Mouse (Mus musculus) left cerebral cortex, postnatal 4 days (tissue): ENCODE data around the gene Olfml2b. TPM values are rescaled to one million over a fixed set of nuclear protein-coding genes. Genes with fewer than 3 reads are reported as not detected.

Experiments used
- DNase-seq: peaks from one replicate; pipeline ENCODE4 v3.0.0-alpha.2; 2022
- intact Hi-C: fragments of 180-260 bp; cut with DNase I; formaldehyde crosslinking; loops from one replicate; pipeline ENCODE4 v1.15.1; 2025
- total RNA-seq, 2 experiments: library from RNA; stranded (reverse); gene quantifications; 2 replicates each; pipeline ENCODE4 v1.2.3; 2021

Olfml2b gene
- total RNA-seq, 2 experiments from 2014 or later = 7.3 to 7.4 TPM

- intact Hi-C loops = no loop called here
- no peak for DNase-seq
Observed at GRCm38 (mm10) chr1:170728524-170728923, 84.2 kb downstream of the Olfml2b start.

- DNase-seq = no peak
- intact Hi-C loops = no loop called here
Observed at GRCm38 (mm10) chr1:170729267-170729962, 85.1 kb downstream of the Olfml2b start.

GRCm38 (mm10) chr1:170731865-170732595, 87.7 kb downstream of the Olfml2b start:
- intact Hi-C loops = no loop called here
- no peak for DNase-seq

Other genes with a start within 250 kb of the Olfml2b start
- 10 to 100 TPM; 41.0 to 46.4 TPM for gene Nos1ap, start 54.7 kb upstream of the Olfml2b start, total RNA-seq
- 10 to 100 TPM; 14.1 to 14.8 TPM for gene Atf6, start 223.2 kb downstream of the Olfml2b start, total RNA-seq
- 1 to 10 TPM in 1 of 2 experiments, not detected in 1; 1.3 TPM for gene Gm26620, start 240.5 kb downstream of the Olfml2b start, total RNA-seq
- gene Dusp12, start 241.0 kb downstream of the Olfml2b start, total RNA-seq = 10 to 100 TPM; 24.4 to 24.8 TPM